Mouse (Mus musculus) heart, adult 9 months (tissue): ENCODE results near the gene C8g.

Experiments used
- DNase-seq, 2 experiments: peaks; one replicate each; pipeline ENCODE4 v3.0.0; 2022; ENCODE audit warnings: low spot score in 2 of 2

Gene C8g

GRCm38 (mm10) chr2:25468962-25469915, 32.3 kb downstream of the C8g start:
- peak in 1 of 2 experiments; percentile 64 for DNase-seq

GRCm38 (mm10) chr2:25467606-25468303, 33.8 kb downstream of the C8g start:
- no peak for DNase-seq

- DNase-seq: no peak
Observed at GRCm38 (mm10) chr2:25465816-25466635, 35.5 kb downstream of the C8g start.

- DNase-seq: no peak
Observed at GRCm38 (mm10) chr2:25465256-25465655, 36.3 kb downstream of the C8g start.

GRCm38 (mm10) chr2:25463630-25464029, 37.9 kb downstream of the C8g start:
- no peak for DNase-seq

- no peak for DNase-seq
Observed at GRCm38 (mm10) chr2:25461407-25461806, 40.1 kb downstream of the C8g start.

- peak; percentile 94 to 95 for DNase-seq
Observed at GRCm38 (mm10) chr2:25460551-25461309, 40.8 kb downstream of the C8g start, which contains the start of gene Paxx. Paxx (minus strand) TSS chr2:25461094.

- DNase-seq: no peak
Observed at GRCm38 (mm10) chr2:25460135-25460534, 41.4 kb downstream of the C8g start.

GRCm38 (mm10) chr2:25458911-25459310, 42.6 kb downstream of the C8g start:
- peak in 1 of 2 experiments; percentile 51 for DNase-seq

GRCm38 (mm10) chr2:25457022-25457896, 44.3 kb downstream of the C8g start:
- no peak for DNase-seq

- no peak for DNase-seq
Observed at GRCm38 (mm10) chr2:25456205-25456953, 45.1 kb downstream of the C8g start, which contains the start of gene Clic3. Clic3 (plus strand) TSS chr2:25456838.

- DNase-seq: no peak
Observed at GRCm38 (mm10) chr2:25452951-25453350, 48.6 kb downstream of the C8g start.

- no peak for DNase-seq
Observed at GRCm38 (mm10) chr2:25450853-25451647, 50.5 kb downstream of the C8g start.
